In the genomic region with DNA sequence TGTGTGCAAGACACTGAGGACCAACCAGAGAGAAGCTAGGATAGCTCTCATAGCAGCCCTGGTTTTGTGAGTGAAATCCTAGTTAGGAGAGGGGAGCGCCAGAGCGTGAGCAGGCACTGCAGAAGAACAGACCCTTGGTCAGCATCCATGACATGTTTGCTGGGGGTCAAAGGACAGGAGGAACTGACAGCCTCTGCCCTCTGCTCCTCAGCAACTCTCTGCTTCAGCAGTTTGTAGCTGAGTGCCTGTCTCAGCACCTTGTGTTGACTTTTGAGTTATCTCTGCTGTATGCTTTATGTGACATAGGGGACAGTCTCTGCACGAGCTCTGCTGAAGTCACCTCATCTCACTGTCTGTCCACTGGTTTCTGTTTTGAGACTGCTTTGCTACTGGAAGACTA, we compare ENCODE assay signal across 11 mouse cellular contexts. TPM values are rescaled to one million over a fixed set of nuclear protein-coding genes. Genes with fewer than 3 reads are reported as not detected.
DNase-seq lines count a peak whose midpoint lies in the region; ATAC-seq lines count a peak whose summit lies in the region.
"Had no signal": no experiment of that assay in that cellular context is flagged by ENCODE, and none has a peak within 500 bp of the region (broad histone marks: within the 10 kb centered on the region; RNA-seq: fewer than 3 reads in every experiment).

No protein-coding gene starts in this region.

- peaks cover 37% of the 10 kb centered on the region for H3K4me1 ChIP-seq in heart, embryonic 15.5 days (replicated peaks)
- H3K4me1 ChIP-seq in midbrain, embryonic 10.5 days: peaks cover 42% of the 10 kb centered on the region
- H3K4me1 ChIP-seq in midbrain, embryonic 16.5 days (ENCODE audit: control insufficient read depth, insufficient read depth, low read length): peaks cover 5% of the 10 kb centered on the region; the same call in 1 of the 2 replicates
- peaks cover 65% of the 10 kb centered on the region for H3K4me1 ChIP-seq in kidney, embryonic 14.5 days (ENCODE audit: control insufficient read depth, insufficient read depth, low read length)
- H3K4me1 ChIP-seq in embryonic facial prominence, embryonic 10.5 days: peaks cover 52% of the 10 kb centered on the region

- ATAC-seq in heart, embryonic 15.5 days (replicated peaks; ENCODE audit: insufficient number of reproducible peaks, insufficient read depth, low FRiP score, low read depth): no peak
- no peak for ATAC-seq in midbrain, embryonic 16.5 days
- peak; percentile 58 for ATAC-seq in kidney, embryonic 14.5 days (ENCODE audit: low FRiP score, low TSS enrichment)

- no peak for DNase-seq in heart, postnatal 14 days
- no peak for DNase-seq in midbrain, embryonic 10.5 days (ENCODE audit: low spot score)
- DNase-seq in embryonic facial prominence, embryonic 10.5 days (ENCODE audit: low spot score): no peak
- DNase-seq in gastrocnemius, adult 8-10 months (ENCODE audit: low spot score in 2 of 2): no peak
- DNase-seq: cerebellum, postnatal 36 days; heart, postnatal 4 days; midbrain, embryonic 14.5 days; thymus, postnatal 14 days had no signal

- no peak overlapping the region for H3K4me3 ChIP-seq in heart, embryonic 15.5 days
- H3K4me3 ChIP-seq in midbrain, embryonic 10.5 days: no peak overlapping the region
- no peak overlapping the region for H3K4me3 ChIP-seq in midbrain, embryonic 16.5 days (ENCODE audit: low read depth, low read length)
- no peak overlapping the region for H3K4me3 ChIP-seq in kidney, embryonic 14.5 days (ENCODE audit: low read length)
- H3K4me3 ChIP-seq in embryonic facial prominence, embryonic 10.5 days: no peak overlapping the region

- H3K4me2 ChIP-seq in heart, embryonic 15.5 days: no peak overlapping the region
- H3K4me2 ChIP-seq in midbrain, embryonic 16.5 days (ENCODE audit: low read length): no peak overlapping the region
- no peak overlapping the region for H3K4me2 ChIP-seq in kidney, embryonic 14.5 days (replicated peaks; ENCODE audit: low read depth, low read length)

- no peaks in the 10 kb centered on the region for H3K36me3 ChIP-seq in heart, embryonic 15.5 days
- H3K36me3 ChIP-seq in midbrain, embryonic 10.5 days: no peaks in the 10 kb centered on the region
- no peaks in the 10 kb centered on the region for H3K36me3 ChIP-seq in midbrain, embryonic 16.5 days (ENCODE audit: control insufficient read depth, insufficient read depth, low read length)
- no peaks in the 10 kb centered on the region for H3K36me3 ChIP-seq in kidney, embryonic 14.5 days (ENCODE audit: control insufficient read depth, insufficient read depth, low read length)
- 0 out of 2 replicates have a peak, but pooled peaks cover 4% of the 10 kb centered on the region for H3K36me3 ChIP-seq in embryonic facial prominence, embryonic 10.5 days (replicated peaks)

- H3K27ac ChIP-seq in heart, embryonic 15.5 days: peak overlapping the region; percentile 28
- H3K27ac ChIP-seq in midbrain, embryonic 10.5 days (replicated peaks): 0 out of 2 replicates have a peak overlapping the region, but pooled peaks have one; percentile 23
- no peak overlapping the region for H3K27ac ChIP-seq in midbrain, embryonic 16.5 days (ENCODE audit: low read length)
- H3K27ac ChIP-seq in kidney, embryonic 14.5 days (ENCODE audit: low read depth, low read length): peak overlapping the region; percentile 62; the same call in 1 of the 2 replicates
- H3K27ac ChIP-seq in embryonic facial prominence, embryonic 10.5 days (replicated peaks): no peak overlapping the region

- WGBS in heart, embryonic 15.5 days: 57% methylated on average over 3 of the region's 3 CpGs
- WGBS in midbrain, embryonic 10.5 days: 81% methylated on average over 3 of the region's 3 CpGs
- 85% methylated on average over 3 of the region's 3 CpGs for WGBS in midbrain, embryonic 16.5 days
- 23% methylated on average over 3 of the region's 3 CpGs for WGBS in kidney, embryonic 14.5 days
- WGBS in embryonic facial prominence, embryonic 10.5 days: 58% methylated on average over 3 of the region's 3 CpGs

- intact Hi-C loops in heart, postnatal 14 days (cut with DNase I): no loop called here

- H3K27me3 ChIP-seq in heart, embryonic 15.5 days: no peaks in the 10 kb centered on the region
- H3K27me3 ChIP-seq in midbrain, embryonic 10.5 days (ENCODE audit: low read depth, poor library complexity, severe bottlenecking): no peaks in the 10 kb centered on the region
- H3K27me3 ChIP-seq in midbrain, embryonic 16.5 days (ENCODE audit: control insufficient read depth, insufficient read depth, low read depth, low read length): no peaks in the 10 kb centered on the region
- no peaks in the 10 kb centered on the region for H3K27me3 ChIP-seq in kidney, embryonic 14.5 days (ENCODE audit: control insufficient read depth, insufficient read depth, low read length)
- H3K27me3 ChIP-seq in embryonic facial prominence, embryonic 10.5 days (replicated peaks; ENCODE audit: low read depth, poor library complexity, severe bottlenecking): no peaks in the 10 kb centered on the region

- H3K9ac ChIP-seq in heart, embryonic 15.5 days: no peak overlapping the region
- H3K9ac ChIP-seq in midbrain, embryonic 16.5 days (ENCODE audit: low read depth, low read length): no peak overlapping the region
- no peak overlapping the region for H3K9ac ChIP-seq in kidney, embryonic 14.5 days (ENCODE audit: low read depth, low read length)

- no peaks in the 10 kb centered on the region for H3K9me3 ChIP-seq in heart, embryonic 15.5 days (replicated peaks)
- no peaks in the 10 kb centered on the region for H3K9me3 ChIP-seq in midbrain, embryonic 10.5 days (replicated peaks)
- no peaks in the 10 kb centered on the region for H3K9me3 ChIP-seq in midbrain, embryonic 16.5 days (replicated peaks; ENCODE audit: control insufficient read depth, low read length, poor library complexity, severe bottlenecking)
- no peaks in the 10 kb centered on the region for H3K9me3 ChIP-seq in kidney, embryonic 14.5 days (ENCODE audit: control insufficient read depth, low read length)
- H3K9me3 ChIP-seq in embryonic facial prominence, embryonic 10.5 days: no peaks in the 10 kb centered on the region

RNA-seq across cellular contexts. Expression of gene Smco4, which starts 13.6 kb away (rescaled TPM):
- 2.1 and 2.2 TPM in 2 replicates for polyA plus RNA-seq in heart, embryonic 15.5 days (2015; fragmentation: Nextera tagmentation; extraction: Ambion mirVana)
- 10 to 100 TPM; 20.7 to 21.2 TPM for total RNA-seq in heart, postnatal 14 days (2021)
- polyA plus RNA-seq in midbrain, embryonic 10.5 days (2016; fragmentation: Nextera tagmentation; extraction: Ambion mirVana): 1.3 and 2.2 TPM in 2 replicates
- 0.54 and 0.81 TPM in 2 replicates for polyA plus RNA-seq in midbrain, embryonic 16.5 days (2015; fragmentation: Nextera tagmentation; extraction: Ambion mirVana)
- polyA plus RNA-seq in kidney, embryonic 14.5 days (2014; fragmentation: Nextera tagmentation; extraction: Ambion mirVana): 7.0 and 24.0 TPM in 2 replicates
- polyA plus RNA-seq in embryonic facial prominence, embryonic 10.5 days (2016; fragmentation: Nextera tagmentation; extraction: Ambion mirVana): 2.5 and 2.6 TPM in 2 replicates
- total RNA-seq in gastrocnemius, adult 8-10 months (2022): 10 to 100 TPM in 2 of 4 experiments, 1 to 10 TPM in 2; 8.4 to 11.1 (median 9.9) TPM

Comparison
In these comparisons a context has a peak if more than half of its experiments do, and no peak if none do; other contexts are left out.
1. H3K27ac ChIP-seq: peak in heart, embryonic 15.5 days (single experiment), midbrain, embryonic 10.5 days (single experiment) and kidney, embryonic 14.5 days (single experiment); none in midbrain, embryonic 16.5 days (single experiment) and embryonic facial prominence, embryonic 10.5 days (single experiment).